Mouse (Mus musculus): ENCODE data around the gene Stat5b.

The Stat5b gene

GRCm38 (mm10) chr11:100870256-100870967 is 19.9 kb upstream of the Stat5b start:
- peak; percentile 52 for DNase-seq (ENCODE audit: extremely low read depth, low read depth, low spot score)

GRCm38 (mm10) chr11:100865618-100866017 is 15.1 kb upstream of the Stat5b start:
- DNase-seq (ENCODE audit: extremely low read depth, low read depth, low spot score), result no peak

GRCm38 (mm10) chr11:100863141-100863540 is 12.6 kb upstream of the Stat5b start:
- no peak for DNase-seq (ENCODE audit: extremely low read depth, low read depth, low spot score)

- DNase-seq (ENCODE audit: extremely low read depth, low read depth, low spot score), result no peak
Observed at GRCm38 (mm10) chr11:100861836-100862235, 11.3 kb upstream of the Stat5b start.

- no peak for DNase-seq (ENCODE audit: extremely low read depth, low read depth, low spot score)
Observed at GRCm38 (mm10) chr11:100861335-100861734, 10.8 kb upstream of the Stat5b start.

- no peak for DNase-seq (ENCODE audit: extremely low read depth, low read depth, low spot score)
Observed at GRCm38 (mm10) chr11:100860198-100861048, 9.9 kb upstream of the Stat5b start.

GRCm38 (mm10) chr11:100859579-100860075 is 9.1 kb upstream of the Stat5b start:
- no peak for DNase-seq (ENCODE audit: extremely low read depth, low read depth, low spot score)

- DNase-seq (ENCODE audit: extremely low read depth, low read depth, low spot score), result peak; percentile 79
Observed at GRCm38 (mm10) chr11:100858935-100859578, 8.5 kb upstream of the Stat5b start, which contains the start of gene Stat5a. Gene Stat5a, plus strand, starts transcription at chr11:100859351.

- no peak for DNase-seq (ENCODE audit: extremely low read depth, low read depth, low spot score)
Observed at GRCm38 (mm10) chr11:100857960-100858359, 7.4 kb upstream of the Stat5b start.

- DNase-seq (ENCODE audit: extremely low read depth, low read depth, low spot score), result no peak
Observed at GRCm38 (mm10) chr11:100855178-100855577, 4.7 kb upstream of the Stat5b start.

GRCm38 (mm10) chr11:100854268-100854667 is 3.7 kb upstream of the Stat5b start:
- no peak for DNase-seq (ENCODE audit: extremely low read depth, low read depth, low spot score)

GRCm38 (mm10) chr11:100853018-100853417 is 2.5 kb upstream of the Stat5b start:
- DNase-seq (ENCODE audit: extremely low read depth, low read depth, low spot score), result no peak

- no peak for DNase-seq (ENCODE audit: extremely low read depth, low read depth, low spot score)
Observed at GRCm38 (mm10) chr11:100852088-100852487, 1.6 kb upstream of the Stat5b start.

GRCm38 (mm10) chr11:100850778-100851528 is 429 bp upstream of the Stat5b start:
- no peak for DNase-seq (ENCODE audit: extremely low read depth, low read depth, low spot score)

GRCm38 (mm10) chr11:100849456-100850037 is 977 bp downstream of the Stat5b start:
- no peak for DNase-seq (ENCODE audit: extremely low read depth, low read depth, low spot score)

- DNase-seq (ENCODE audit: extremely low read depth, low read depth, low spot score), result no peak
Observed at GRCm38 (mm10) chr11:100848789-100849379, 1.6 kb downstream of the Stat5b start.

GRCm38 (mm10) chr11:100848080-100848479 is 2.4 kb downstream of the Stat5b start:
- DNase-seq (ENCODE audit: extremely low read depth, low read depth, low spot score), result no peak

GRCm38 (mm10) chr11:100847572-100847971 is 3.0 kb downstream of the Stat5b start:
- no peak for DNase-seq (ENCODE audit: extremely low read depth, low read depth, low spot score)

GRCm38 (mm10) chr11:100845793-100846192 is 4.7 kb downstream of the Stat5b start:
- no peak for DNase-seq (ENCODE audit: extremely low read depth, low read depth, low spot score)

GRCm38 (mm10) chr11:100844121-100844520 is 6.4 kb downstream of the Stat5b start:
- no peak for DNase-seq (ENCODE audit: extremely low read depth, low read depth, low spot score)

All from fat pad, adult 2 months (tissue).